Mouse (Mus musculus) adrenal gland (tissue): Measurements from ENCODE around the gene Pnmt.
"Not testable (repeated sequence)": the region's sequence is repeated elsewhere in the genome, so short reads cannot be mapped to it uniquely, and the experiment has no call there.

Source experiments
- intact Hi-C: fragments of 180-260 bp; cut with DNase I; formaldehyde crosslinking; loops from one replicate; pipeline ENCODE4 v1.15.1; 2025

The Pnmt gene

GRCm38 (mm10) chr11:98357396-98358160, 28.7 kb upstream of the Pnmt start:
- intact Hi-C loops, result no loop called here

- intact Hi-C loops, result no loop called here
Measured at GRCm38 (mm10) chr11:98358161-98359083, 27.8 kb upstream of the Pnmt start, which contains the start of gene Stard3. Gene Stard3, plus strand, starts transcription at chr11:98358368.

- intact Hi-C loops, result no loop called here
Measured at GRCm38 (mm10) chr11:98360866-98361521, 25.3 kb upstream of the Pnmt start.

- intact Hi-C loops, result no loop called here
Measured at GRCm38 (mm10) chr11:98363817-98364216, 22.4 kb upstream of the Pnmt start.

- intact Hi-C loops, result no loop called here
Measured at GRCm38 (mm10) chr11:98364410-98364809, 21.8 kb upstream of the Pnmt start.

GRCm38 (mm10) chr11:98366290-98366689, 20.0 kb upstream of the Pnmt start:
- intact Hi-C loops, result no loop called here

- intact Hi-C loops, result no loop called here
Measured at GRCm38 (mm10) chr11:98367171-98367862, 18.9 kb upstream of the Pnmt start.

- intact Hi-C loops, result no loop called here
Measured at GRCm38 (mm10) chr11:98367863-98368186, 18.4 kb upstream of the Pnmt start.

- intact Hi-C loops, result no loop called here
Measured at GRCm38 (mm10) chr11:98369337-98369736, 16.9 kb upstream of the Pnmt start.

- intact Hi-C loops, result no loop called here
Measured at GRCm38 (mm10) chr11:98370588-98370987, 15.7 kb upstream of the Pnmt start.

- intact Hi-C loops, result no loop called here
Measured at GRCm38 (mm10) chr11:98371556-98372240, 14.6 kb upstream of the Pnmt start.

- intact Hi-C loops, result no loop called here
Measured at GRCm38 (mm10) chr11:98372406-98372805, 13.8 kb upstream of the Pnmt start.

- intact Hi-C loops, result no loop called here
Measured at GRCm38 (mm10) chr11:98373244-98373643, 13.0 kb upstream of the Pnmt start.

GRCm38 (mm10) chr11:98374266-98374665, 12.0 kb upstream of the Pnmt start:
- intact Hi-C loops, result no loop called here

- intact Hi-C loops, result no loop called here
Measured at GRCm38 (mm10) chr11:98376756-98377155, 9.5 kb upstream of the Pnmt start.

GRCm38 (mm10) chr11:98377787-98378186, 8.5 kb upstream of the Pnmt start:
- intact Hi-C loops, result no loop called here

GRCm38 (mm10) chr11:98379379-98379778, 6.9 kb upstream of the Pnmt start:
- intact Hi-C loops, result no loop called here

- intact Hi-C loops, result no loop called here
Measured at GRCm38 (mm10) chr11:98380106-98380505, 6.1 kb upstream of the Pnmt start.

- intact Hi-C loops, result no loop called here
Measured at GRCm38 (mm10) chr11:98381651-98382050, 4.6 kb upstream of the Pnmt start.

GRCm38 (mm10) chr11:98382405-98382804, 3.8 kb upstream of the Pnmt start:
- intact Hi-C loops, result not testable (repeated sequence)
